ENCODE assay signal across 33 mouse cellular contexts in genomic region chr1:93836532-93836913, GRCm38 (mm10). TPM values are rescaled to one million over a fixed set of nuclear protein-coding genes. Genes with fewer than 3 reads are reported as not detected.
"Had no signal": no experiment of that assay in that cellular context is flagged by ENCODE, and none has a peak within 500 bp of the region (broad histone marks: within the 10 kb centered on the region; RNA-seq: fewer than 3 reads in every experiment).

No protein-coding gene starts in this region.

- H3K27ac ChIP-seq: heart, embryonic 13.5 days; heart, embryonic 15.5 days; hindbrain, embryonic 13.5 days; hindbrain, embryonic 15.5 days; hindbrain, postnatal 0 days; kidney, embryonic 15.5 days; kidney, postnatal 0 days; left cerebral cortex, adult 2 months; limb, embryonic 10.5 days; limb, embryonic 12.5 days; liver, embryonic 13.5 days; liver, embryonic 15.5 days had no signal

- DNase-seq: gastrocnemius, postnatal 14 days; gastrocnemius, postnatal 36 days; heart, adult 18-20 months; heart, postnatal 14 days; heart, postnatal 36 days; kidney, adult 11 months; kidney, adult 2 months; kidney, postnatal 14 days; kidney, postnatal 36 days; layer of hippocampus, adult 9-11 months; layer of hippocampus, postnatal 36 days; liver; liver, embryonic 13.5 days had no signal

- ATAC-seq: hindbrain, postnatal 0 days; intestine, embryonic 16.5 days had no signal

- H3K27me3 ChIP-seq: heart, embryonic 13.5 days; heart, embryonic 15.5 days; hindbrain, embryonic 13.5 days; hindbrain, embryonic 15.5 days; kidney, embryonic 15.5 days; limb, embryonic 12.5 days; liver, embryonic 13.5 days; liver, embryonic 15.5 days had no signal

- H3K9ac ChIP-seq: heart, embryonic 13.5 days; heart, embryonic 15.5 days; hindbrain, embryonic 13.5 days; hindbrain, embryonic 15.5 days; kidney, embryonic 15.5 days; limb, embryonic 12.5 days; liver, embryonic 13.5 days; liver, embryonic 15.5 days had no signal

- H3K4me3 ChIP-seq: heart, embryonic 13.5 days; heart, embryonic 15.5 days; hindbrain, embryonic 13.5 days; hindbrain, embryonic 15.5 days; kidney, embryonic 15.5 days; left cerebral cortex, adult 2 months; limb, embryonic 10.5 days; limb, embryonic 12.5 days; liver, embryonic 13.5 days; liver, embryonic 15.5 days had no signal

- H3K9me3 ChIP-seq: heart, embryonic 13.5 days; heart, embryonic 15.5 days; hindbrain, embryonic 13.5 days; hindbrain, embryonic 15.5 days; kidney, embryonic 15.5 days; limb, embryonic 10.5 days; limb, embryonic 12.5 days; liver, embryonic 13.5 days; liver, embryonic 15.5 days had no signal

- H3K36me3 ChIP-seq: heart, embryonic 15.5 days had no signal

- H3K4me1 ChIP-seq: heart, embryonic 13.5 days; heart, embryonic 15.5 days; hindbrain, embryonic 13.5 days; hindbrain, embryonic 15.5 days; kidney, embryonic 15.5 days; limb, embryonic 10.5 days; limb, embryonic 12.5 days; liver, embryonic 13.5 days; liver, embryonic 15.5 days had no signal

RNA-seq across cellular contexts. Expression of gene Gal3st2, which starts 24.6 kb away (rescaled TPM):
- total RNA-seq: gastrocnemius, adult 18-20 months; gastrocnemius, adult 8-10 months; gastrocnemius, postnatal 14 days; gastrocnemius, postnatal 36 days; hematopoietic stem cell, adult 5-6 weeks; hindbrain, postnatal 0 days; layer of hippocampus, adult 18-20 months had no signal
- polyA plus RNA-seq: gonadal fat pad, adult 2 months; heart, postnatal 0 days; hindbrain, embryonic 11.5 days; hindbrain, embryonic 13.5 days; hindbrain, embryonic 15.5 days; hindbrain, postnatal 0 days; limb, embryonic 10.5 days; liver, embryonic 11.5 days; liver, embryonic 13.5 days; liver, embryonic 15.5 days had no signal
